Mouse (Mus musculus): ENCODE data around the gene Padi1. TPM values are rescaled to one million over a fixed set of nuclear protein-coding genes. Genes with fewer than 3 reads are reported as not detected.

Gene Padi1
- polyA plus RNA-seq, 1 experiment from 2014 or later = 0.20 TPM

DNA sequence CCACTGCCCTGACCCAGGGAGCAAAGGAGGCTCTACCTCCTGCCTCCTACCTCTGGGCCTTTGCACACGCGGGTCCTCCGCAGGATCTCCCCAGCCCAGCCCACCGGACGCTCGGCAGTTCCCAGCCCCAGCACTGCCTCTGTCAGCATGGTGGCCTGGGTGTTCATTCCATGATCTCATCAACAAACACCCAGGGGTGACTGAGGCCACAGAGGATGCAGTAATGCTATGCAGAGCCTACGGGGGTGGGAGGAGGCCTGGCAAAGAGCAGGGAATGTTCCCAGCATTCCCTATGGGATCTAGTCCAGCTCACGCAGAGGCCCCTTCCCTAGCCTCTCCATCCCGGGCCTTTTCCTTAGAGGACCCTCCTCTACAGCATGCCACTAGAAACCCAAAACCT lies 50.9 kb downstream of the Padi1 start:
- ATAC-seq (peak; percentile 74), DNase-seq (ENCODE audit: low spot score) (peak; percentile 23)
- Histone ChIP-seq H3K4me1 (ENCODE audit: insufficient read depth, low read depth, low read length) (no peaks in the 10 kb centered on the region), H3K27ac (ENCODE audit: low read length) (no peak overlapping the region), H3K4me2 (replicated peaks; ENCODE audit: low read depth, low read length) (no peak overlapping the region), H3K27me3 (replicated peaks; ENCODE audit: insufficient read depth, low read length) (no peaks in the 10 kb centered on the region), H3K9me3 (ENCODE audit: low read length) (no peaks in the 10 kb centered on the region), H3K36me3 (ENCODE audit: insufficient read depth, low read length) (no peaks in the 10 kb centered on the region), H3K4me3 (ENCODE audit: low read depth, low read length) (no peak overlapping the region), H3K9ac (replicated peaks; ENCODE audit: low read depth) (no peak overlapping the region)
- no peak for TF ChIP-seq EP300 (IDR thresholded peaks at IDR 0.05)
- no peak for TF ChIP-seq CTCF (IDR thresholded peaks at IDR 0.05)
- WGBS = 62% methylated on average over 9 of the region's 9 CpGs

DNA sequence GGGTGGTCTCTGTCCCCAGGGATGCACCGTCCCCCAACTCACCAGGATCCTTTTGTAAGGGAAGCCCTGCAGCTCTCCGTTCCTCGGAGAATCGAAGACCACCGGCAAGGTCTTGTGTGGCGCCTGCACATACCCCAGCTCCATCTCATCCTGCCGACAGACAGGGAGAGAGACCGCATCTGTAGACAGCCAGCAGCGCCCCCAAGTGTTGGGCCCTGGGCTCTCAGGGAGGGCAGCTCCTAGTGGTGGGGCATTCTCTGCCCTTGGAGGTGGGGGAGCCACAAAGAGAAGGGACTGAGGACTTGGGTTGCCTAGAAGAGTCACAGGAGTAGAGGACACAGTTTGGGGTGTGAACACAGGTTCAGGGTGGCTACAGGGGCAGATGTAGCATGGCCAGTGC lies 51.8 kb downstream of the Padi1 start:
- Histone ChIP-seq H3K36me3 (ENCODE audit: insufficient read depth, low read length) (no peaks in the 10 kb centered on the region), H3K27me3 (replicated peaks; ENCODE audit: insufficient read depth, low read length) (no peaks in the 10 kb centered on the region), H3K4me2 (replicated peaks; ENCODE audit: low read depth, low read length) (no peak overlapping the region), H3K27ac (ENCODE audit: low read length) (no peak overlapping the region), H3K9me3 (ENCODE audit: low read length) (no peaks in the 10 kb centered on the region), H3K4me1 (ENCODE audit: insufficient read depth, low read depth, low read length) (no peaks in the 10 kb centered on the region), H3K4me3 (ENCODE audit: low read depth, low read length) (no peak overlapping the region), H3K9ac (replicated peaks; ENCODE audit: low read depth) (no peak overlapping the region)
- 60% methylated on average over 9 of the region's 9 CpGs for WGBS
- DNase-seq (ENCODE audit: low spot score) (no peak), ATAC-seq (no peak)
- TF ChIP-seq EP300 (IDR thresholded peaks at IDR 0.05) (no peak), CTCF (IDR thresholded peaks at IDR 0.05) (peak; percentile 52)

DNA sequence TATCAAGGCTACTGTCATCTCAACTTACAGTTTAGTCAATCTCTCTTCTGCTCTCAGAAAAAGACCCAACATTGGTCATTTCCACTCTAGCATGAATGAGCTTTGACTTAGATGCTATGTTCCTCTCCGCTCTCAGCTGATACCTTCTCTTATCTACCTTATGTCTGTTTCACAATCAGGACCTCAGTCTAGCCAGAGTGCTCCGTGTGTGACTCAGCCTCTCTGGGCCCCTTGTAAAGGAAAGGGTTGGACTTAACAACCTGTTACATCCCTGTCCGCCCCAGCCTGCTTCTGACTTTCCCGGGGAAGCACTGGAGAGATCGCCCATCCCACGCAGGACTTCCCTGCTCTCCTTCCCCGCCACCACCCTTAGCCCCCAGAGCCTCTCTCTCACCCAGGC lies 53.0 kb downstream of the Padi1 start:
- Histone ChIP-seq H3K4me3 (ENCODE audit: low read depth, low read length) (no peak overlapping the region), H3K4me1 (ENCODE audit: insufficient read depth, low read depth, low read length) (no peaks in the 10 kb centered on the region), H3K27me3 (replicated peaks; ENCODE audit: insufficient read depth, low read length) (no peaks in the 10 kb centered on the region), H3K27ac (ENCODE audit: low read length) (no peak overlapping the region), H3K36me3 (ENCODE audit: insufficient read depth, low read length) (no peaks in the 10 kb centered on the region), H3K9me3 (ENCODE audit: low read length) (no peaks in the 10 kb centered on the region), H3K9ac (replicated peaks; ENCODE audit: low read depth) (no peak overlapping the region), H3K4me2 (replicated peaks; ENCODE audit: low read depth, low read length) (no peak overlapping the region)
- WGBS = 88% methylated on average over 7 of the region's 7 CpGs
- no peak for DNase-seq (ENCODE audit: low spot score)
- TF ChIP-seq EP300 (IDR thresholded peaks at IDR 0.05) (no peak), CTCF (IDR thresholded peaks at IDR 0.05) (no peak)
- ATAC-seq = no peak

DNA sequence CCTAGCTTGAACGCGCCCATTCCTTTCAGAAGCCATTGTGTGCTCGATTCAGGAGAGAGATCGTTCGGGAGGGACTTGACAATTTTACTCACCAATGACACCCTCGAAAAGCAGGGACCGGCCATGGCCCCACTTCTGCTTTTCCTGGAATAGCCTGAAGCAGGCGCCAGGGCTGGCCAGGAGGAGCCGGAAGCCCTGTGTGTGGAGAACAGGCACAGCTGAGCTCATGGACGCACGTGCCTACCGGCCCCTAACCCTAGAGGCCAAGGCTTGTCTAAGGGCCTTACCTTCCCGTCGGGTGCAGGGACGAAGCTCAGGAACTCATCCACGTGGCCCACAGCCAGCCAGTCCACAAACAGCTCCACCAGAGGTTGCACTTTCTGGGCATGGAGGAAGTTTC lies 54.5 kb downstream of the Padi1 start:
- no peaks in the 10 kb centered on the region for H3K4me1 ChIP-seq (ENCODE audit: insufficient read depth, low read depth, low read length)
- H3K36me3 ChIP-seq (ENCODE audit: insufficient read depth, low read length) = no peaks in the 10 kb centered on the region
- 72% methylated on average over 16 of the region's 16 CpGs for WGBS
- H3K4me2 ChIP-seq (replicated peaks; ENCODE audit: low read depth, low read length) = no peak overlapping the region
- H3K27ac ChIP-seq (ENCODE audit: low read length) = no peak overlapping the region
- no peak for DNase-seq (ENCODE audit: low spot score)
- H3K4me3 ChIP-seq (ENCODE audit: low read depth, low read length) = no peak overlapping the region
- ATAC-seq = no peak
- H3K9ac ChIP-seq (replicated peaks; ENCODE audit: low read depth) = no peak overlapping the region
- no peaks in the 10 kb centered on the region for H3K27me3 ChIP-seq (replicated peaks; ENCODE audit: insufficient read depth, low read length)
- TF ChIP-seq EP300 (IDR thresholded peaks at IDR 0.05) (no peak), CTCF (IDR thresholded peaks at IDR 0.05) (no peak)
- no peaks in the 10 kb centered on the region for H3K9me3 ChIP-seq (ENCODE audit: low read length)

DNA sequence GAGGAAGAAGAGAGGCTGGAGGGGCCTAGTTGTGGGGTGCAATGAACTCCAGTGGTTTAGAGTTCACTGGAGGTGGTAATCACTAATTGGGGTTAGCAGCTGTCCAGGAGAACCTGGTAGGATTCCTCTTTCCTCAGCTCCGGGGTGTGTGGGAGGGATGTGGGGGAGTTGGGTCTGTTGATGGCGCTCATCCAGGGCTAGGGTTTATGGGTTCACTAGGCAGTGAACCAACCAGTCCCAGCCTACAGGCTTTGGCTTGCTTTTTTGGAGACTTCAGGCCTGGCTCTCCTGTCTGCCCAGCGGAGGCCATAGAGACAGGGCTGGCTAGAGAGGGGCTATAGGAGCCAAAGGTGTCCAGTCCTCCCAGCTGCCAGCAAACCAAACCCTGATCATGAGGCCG lies 55.6 kb downstream of the Padi1 start:
- no peak for TF ChIP-seq CTCF (IDR thresholded peaks at IDR 0.05)
- TF ChIP-seq EP300 (IDR thresholded peaks at IDR 0.05) = no peak
- no peaks in the 10 kb centered on the region for H3K36me3 ChIP-seq (ENCODE audit: insufficient read depth, low read length)
- DNase-seq (ENCODE audit: low spot score) = no peak
- H3K4me1 ChIP-seq (ENCODE audit: insufficient read depth, low read depth, low read length) = no peaks in the 10 kb centered on the region
- H3K4me2 ChIP-seq (replicated peaks; ENCODE audit: low read depth, low read length) = no peak overlapping the region
- no peaks in the 10 kb centered on the region for H3K27me3 ChIP-seq (replicated peaks; ENCODE audit: insufficient read depth, low read length)
- no peak for ATAC-seq
- no peak overlapping the region for H3K4me3 ChIP-seq (ENCODE audit: low read depth, low read length)
- WGBS = 87% methylated on average over 4 of the region's 4 CpGs
- no peak overlapping the region for H3K9ac ChIP-seq (replicated peaks; ENCODE audit: low read depth)
- no peak overlapping the region for H3K27ac ChIP-seq (ENCODE audit: low read length)
- H3K9me3 ChIP-seq (ENCODE audit: low read length) = no peaks in the 10 kb centered on the region

DNA sequence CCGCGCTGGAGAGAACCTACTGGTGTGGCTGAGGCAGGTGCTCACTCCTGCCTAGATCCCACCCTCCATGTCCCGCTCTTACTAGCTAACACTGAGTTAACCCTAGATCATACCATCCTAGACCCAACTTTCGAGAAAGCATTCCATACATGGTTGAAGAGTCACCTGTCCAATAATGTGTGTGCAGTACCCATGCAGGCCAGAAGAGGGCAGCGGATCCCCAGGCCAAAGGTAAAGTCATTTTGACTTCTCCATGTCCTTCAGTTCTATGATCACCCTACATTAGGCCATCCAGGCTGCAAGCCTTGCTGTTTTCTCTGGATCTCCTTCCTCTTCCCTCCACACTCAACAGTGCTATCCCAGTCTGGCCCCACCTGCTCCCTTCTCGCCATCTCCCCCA lies 56.6 kb downstream of the Padi1 start:
- DNase-seq (ENCODE audit: low spot score) (peak; percentile 49), ATAC-seq (peak; percentile 17)

DNA sequence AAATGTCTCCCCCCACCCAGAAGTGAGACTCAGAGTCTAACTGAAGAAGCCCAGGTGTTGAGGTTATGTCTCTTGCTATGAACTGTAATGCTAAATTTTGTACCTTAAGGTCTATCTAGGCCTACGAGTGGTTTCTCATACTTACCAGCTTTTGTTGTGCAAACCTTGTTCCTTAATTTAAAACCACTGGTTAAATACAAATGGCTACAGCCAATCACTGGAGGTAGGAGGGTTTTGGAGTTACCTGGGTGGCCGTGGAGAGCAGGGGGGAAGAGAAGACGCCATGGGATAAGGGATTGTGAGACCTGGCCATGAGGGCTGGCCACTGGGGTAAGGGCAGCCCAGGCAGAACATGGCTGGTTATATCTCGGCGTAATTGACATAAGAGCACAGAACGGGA lies 57.3 kb downstream of the Padi1 start:
- ATAC-seq (no peak), DNase-seq (ENCODE audit: low spot score) (no peak)
- H3K4me1 ChIP-seq (ENCODE audit: insufficient read depth, low read depth, low read length) = no peaks in the 10 kb centered on the region
- H3K9me3 ChIP-seq (ENCODE audit: low read length) = no peaks in the 10 kb centered on the region
- H3K4me2 ChIP-seq (replicated peaks; ENCODE audit: low read depth, low read length) = no peak overlapping the region
- H3K36me3 ChIP-seq (ENCODE audit: insufficient read depth, low read length) = no peaks in the 10 kb centered on the region
- no peak overlapping the region for H3K4me3 ChIP-seq (ENCODE audit: low read depth, low read length)
- no peak overlapping the region for H3K27ac ChIP-seq (ENCODE audit: low read length)
- WGBS = 75% methylated on average over 6 of the region's 6 CpGs
- H3K9ac ChIP-seq (replicated peaks; ENCODE audit: low read depth) = no peak overlapping the region
- no peak for TF ChIP-seq CTCF (IDR thresholded peaks at IDR 0.05)
- no peak for TF ChIP-seq EP300 (IDR thresholded peaks at IDR 0.05)
- H3K27me3 ChIP-seq (replicated peaks; ENCODE audit: insufficient read depth, low read length) = no peaks in the 10 kb centered on the region

More for the DNA sequence above, 56.6 kb downstream of the Padi1 start:
- Histone ChIP-seq H3K9ac (replicated peaks; ENCODE audit: low read depth) (no peak overlapping the region), H3K4me3 (ENCODE audit: low read depth, low read length) (no peak overlapping the region), H3K27ac (ENCODE audit: low read length) (no peak overlapping the region), H3K36me3 (ENCODE audit: insufficient read depth, low read length) (no peaks in the 10 kb centered on the region), H3K9me3 (ENCODE audit: low read length) (no peaks in the 10 kb centered on the region), H3K4me1 (ENCODE audit: insufficient read depth, low read depth, low read length) (no peaks in the 10 kb centered on the region), H3K27me3 (replicated peaks; ENCODE audit: insufficient read depth, low read length) (no peaks in the 10 kb centered on the region), H3K4me2 (replicated peaks; ENCODE audit: low read depth, low read length) (no peak overlapping the region)
- WGBS = 45% methylated on average over 6 of the region's 6 CpGs
- TF ChIP-seq CTCF (IDR thresholded peaks at IDR 0.05) (peak; percentile 96), EP300 (IDR thresholded peaks at IDR 0.05) (no peak)
